Mouse (Mus musculus) liver, adult 2 months (tissue): ENCODE results near the gene Rsg1.

Source experiments
- CTCF ChIP-seq: fragments of 200-500 bp; IDR thresholded peaks from 2 replicates; pipeline ENCODE4 v1.5.1; 2011; ENCODE audit warnings: low read depth, low read length, control low read depth
- POLR2A ChIP-seq: fragments of 200-500 bp; IDR thresholded peaks from 2 replicates; pipeline ENCODE4 v1.6.1; 2011; ENCODE audit warnings: low read length, control low read depth; ENCODE audit not compliant: insufficient read depth; ENCODE audit errors: extremely low read depth

DNA sequence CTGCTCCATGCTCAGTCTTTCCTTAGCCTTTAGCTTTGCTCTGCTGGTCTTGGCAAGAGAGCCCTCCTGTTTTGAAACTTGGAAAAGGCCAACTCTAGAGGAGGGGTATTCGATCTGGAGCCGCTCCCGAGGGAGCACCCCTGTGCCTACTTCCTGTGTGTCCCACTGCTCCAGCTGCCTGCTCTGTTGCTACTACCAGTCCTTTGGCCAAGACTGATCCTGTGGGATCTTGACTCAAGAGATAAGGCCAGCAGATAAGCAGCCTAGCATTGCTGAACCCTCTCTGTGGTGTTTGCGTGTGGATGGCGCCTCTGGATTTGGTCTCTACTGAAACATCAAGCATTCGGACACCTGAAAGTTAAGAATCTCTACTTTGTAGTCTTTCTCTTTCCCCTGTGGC lies 11.6 kb upstream of the Rsg1 start:
- no peak for TF ChIP-seq POLR2A
- TF ChIP-seq CTCF, result no peak
